Mouse (Mus musculus): ENCODE measurements around the gene Izumo1r.

DNA sequence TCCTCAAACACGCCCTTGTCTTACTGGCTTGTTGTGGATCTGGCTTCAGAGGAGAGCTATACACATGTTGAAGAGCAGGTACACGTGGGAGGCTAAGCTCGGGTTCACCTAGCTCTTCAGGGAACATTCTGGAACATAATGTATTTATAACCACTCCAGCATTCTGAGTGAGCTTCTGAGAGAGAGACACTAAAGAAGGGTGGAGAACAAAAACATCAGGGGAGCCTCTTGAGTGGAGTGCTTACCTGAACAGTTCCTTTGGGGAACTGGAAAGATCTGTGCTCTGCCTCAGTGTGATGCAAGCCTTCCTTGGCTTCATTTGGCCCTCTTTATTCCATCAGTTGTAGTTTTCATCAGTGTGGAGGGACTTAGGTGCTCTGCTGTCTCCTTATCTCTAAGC is 35.9 kb upstream of the Izumo1r start:
- TF ChIP-seq CTCF (IDR thresholded peaks at IDR 0.05; ENCODE audit: extremely low read depth, insufficient read depth, insufficient read length, insufficient replicate concordance) (no peak), POLR2A (IDR thresholded peaks at IDR 0.05; ENCODE audit: low read depth, low read length) (no peak)

All from spleen, adult 2 months (tissue).